Mouse (Mus musculus) bone marrow macrophage, adult 2 months (primary cell): ENCODE measurements around the gene Gm5105. TPM values are rescaled to one million over a fixed set of nuclear protein-coding genes. Genes with fewer than 3 reads are reported as not detected.

Source experiments
- H3K27ac ChIP-seq: 2 replicates; pipeline ENCODE4 v1.5.1; 2012; ENCODE audit warnings: low read depth, low read length; ENCODE audit not compliant: insufficient read depth
- H3K4me1 ChIP-seq: 2 replicates; pipeline ENCODE4 v1.6.1; 2012; ENCODE audit warnings: low read length; ENCODE audit not compliant: control insufficient read depth, insufficient read depth
- H3K4me3 ChIP-seq: 2 replicates; pipeline ENCODE4 v1.5.1; 2012; ENCODE audit warnings: mild to moderate bottlenecking, low read length, moderate library complexity; ENCODE audit not compliant: insufficient read depth
- CTCF ChIP-seq: IDR thresholded peaks from 2 replicates; pipeline ENCODE4 v1.5.1; 2012; ENCODE audit warnings: low read depth, mild to moderate bottlenecking, low read length, moderate library complexity
- POLR2A ChIP-seq: IDR thresholded peaks from 2 replicates; pipeline ENCODE4 v1.6.1; 2012; ENCODE audit warnings: mild to moderate bottlenecking, low read depth, low read length, borderline replicate concordance
- polyA plus RNA-seq: library from polyadenylated mRNA; stranded (reverse); fragments of >200 nt; gene quantifications from 2 replicates; pipeline ENCODE4 v1.2.4, GENCODE M21; 2012; ENCODE audit not compliant: missing spikeins, insufficient read depth, insufficient read length

Gene Gm5105
- polyA plus RNA-seq, 1 experiment, result not detected

GRCm38 (mm10) chr3:138033986-138034385, 33.2 kb downstream of the Gm5105 start:
- Histone ChIP-seq H3K4me1 (peaks cover 3% of the 10 kb centered on the region; the same call in 1 of the 2 replicates), H3K27ac (no peak overlapping the region), H3K4me3 (no peak overlapping the region)
- TF ChIP-seq POLR2A, result no peak
- no peak for TF ChIP-seq CTCF

- Histone ChIP-seq H3K4me1 (peaks cover 20% of the 10 kb centered on the region), H3K27ac (no peak overlapping the region), H3K4me3 (no peak overlapping the region)
- TF ChIP-seq POLR2A (no peak), CTCF (no peak)
These were observed 36.6 kb downstream of the Gm5105 start for GRCm38 (mm10) chr3:138030563-138030962.

- no peak for TF ChIP-seq CTCF
- TF ChIP-seq POLR2A, result no peak
- Histone ChIP-seq H3K27ac (no peak overlapping the region), H3K4me3 (no peak overlapping the region), H3K4me1 (peaks cover 22% of the 10 kb centered on the region)
These were observed 37.8 kb downstream of the Gm5105 start for GRCm38 (mm10) chr3:138029351-138029750.

GRCm38 (mm10) chr3:138027575-138028362, 39.4 kb downstream of the Gm5105 start:
- Histone ChIP-seq H3K27ac (no peak overlapping the region), H3K4me3 (no peak overlapping the region), H3K4me1 (peaks cover 22% of the 10 kb centered on the region)
- TF ChIP-seq CTCF (no peak), POLR2A (no peak)

- Histone ChIP-seq H3K4me3 (no peak overlapping the region), H3K4me1 (peaks cover 22% of the 10 kb centered on the region), H3K27ac (peak overlapping the region; percentile 64)
- TF ChIP-seq POLR2A (no peak), CTCF (no peak)
These were observed 40.9 kb downstream of the Gm5105 start for GRCm38 (mm10) chr3:138026286-138026685.

GRCm38 (mm10) chr3:138022651-138023050, 44.5 kb downstream of the Gm5105 start:
- Histone ChIP-seq H3K4me1 (peaks cover 14% of the 10 kb centered on the region), H3K27ac (no peak overlapping the region), H3K4me3 (no peak overlapping the region)
- no peak for TF ChIP-seq CTCF
- TF ChIP-seq POLR2A, result no peak

GRCm38 (mm10) chr3:138022003-138022402, 45.2 kb downstream of the Gm5105 start:
- TF ChIP-seq CTCF (no peak), POLR2A (no peak)
- Histone ChIP-seq H3K27ac (no peak overlapping the region), H3K4me1 (peaks cover 8% of the 10 kb centered on the region), H3K4me3 (no peak overlapping the region)

GRCm38 (mm10) chr3:138016810-138017209, 50.4 kb downstream of the Gm5105 start:
- no peak for TF ChIP-seq CTCF
- no peak for TF ChIP-seq POLR2A
- Histone ChIP-seq H3K27ac (no peak overlapping the region), H3K4me3 (no peak overlapping the region), H3K4me1 (0 out of 2 replicates have a peak, but pooled peaks cover 2% of the 10 kb centered on the region)

- 0 out of 2 replicates have a peak, but pooled peaks cover 2% of the 10 kb centered on the region for H3K4me1 ChIP-seq
- H3K27ac ChIP-seq, result no peak overlapping the region
- no peak overlapping the region for H3K4me3 ChIP-seq
- no peak for TF ChIP-seq CTCF
- TF ChIP-seq POLR2A, result no peak
These were observed 52.5 kb downstream of the Gm5105 start for GRCm38 (mm10) chr3:138014725-138015124.

- Histone ChIP-seq H3K4me1 (0 out of 2 replicates have a peak, but pooled peaks cover 2% of the 10 kb centered on the region), H3K4me3 (no peak overlapping the region), H3K27ac (no peak overlapping the region)
- no peak for TF ChIP-seq CTCF
- no peak for TF ChIP-seq POLR2A
These were observed 54.8 kb downstream of the Gm5105 start for GRCm38 (mm10) chr3:138012351-138012750.
